Mouse (Mus musculus) ES-E14 (cell line): ENCODE measurements around the gene Gimap1. TPM values are rescaled to one million over a fixed set of nuclear protein-coding genes. Genes with fewer than 3 reads are reported as not detected.

ENCODE experiments used
- DNase-seq: peaks from one replicate; pipeline ENCODE4 v3.0.0-alpha.2; 2013; ENCODE audit warnings: low read depth, low spot score
- H3K27ac ChIP-seq: 2 replicates; pipeline ENCODE4 v1.5.1; 2012; ENCODE audit warnings: low read depth, mild to moderate bottlenecking, low read length, moderate library complexity, mixed read lengths; ENCODE audit not compliant: poor library complexity, insufficient read depth, severe bottlenecking
- H3K36me3 ChIP-seq: 2 replicates; pipeline ENCODE4 v1.6.1; 2012; ENCODE audit warnings: mild to moderate bottlenecking, low read length, moderate library complexity, mixed read lengths; ENCODE audit not compliant: control insufficient read depth, poor library complexity, insufficient read depth, severe bottlenecking
- H3K4me1 ChIP-seq, 2 experiments: fragments of 150-350 bp in 1 of 2; sonication (generic) in 1 of 2; 2 replicates each; pipeline ENCODE4 v1.6.1; 2012; ENCODE audit warnings: low read length in 2 of 2, mild to moderate bottlenecking in 1 of 2, mixed read lengths in 1 of 2; ENCODE audit not compliant: control insufficient read depth in 2 of 2, insufficient read depth in 2 of 2, poor library complexity in 1 of 2
- H3K4me3 ChIP-seq, 2 experiments: fragments of 150-350 bp in 1 of 2; sonication (generic) in 1 of 2; 2 replicates each; pipeline ENCODE4 v1.5.1; 2012; ENCODE audit warnings: low read length in 2 of 2, low read depth in 1 of 2, mild to moderate bottlenecking in 1 of 2, mixed read lengths in 1 of 2; ENCODE audit not compliant: insufficient read depth in 1 of 2, poor library complexity in 1 of 2, severe bottlenecking in 1 of 2
- H3K9ac ChIP-seq: 2 replicates; pipeline ENCODE4 v1.6.1; 2012; ENCODE audit warnings: low read depth, mild to moderate bottlenecking, low read length, mixed read lengths; ENCODE audit not compliant: poor library complexity, insufficient read depth, severe bottlenecking
- H3K9me3 ChIP-seq: fragments of 150-350 bp; sonication (generic); 2 replicates; pipeline ENCODE4 v1.6.1; 2012; ENCODE audit warnings: low read depth, mild to moderate bottlenecking, low read length; ENCODE audit not compliant: control insufficient read depth, insufficient read depth
- CHD2 ChIP-seq: IDR thresholded peaks from 2 replicates; pipeline ENCODE4 v1.6.1; 2014; ENCODE audit warnings: mild to moderate bottlenecking, low read depth, low read length, inconsistent platforms
- HCFC1 ChIP-seq: IDR thresholded peaks from 2 replicates; pipeline ENCODE4 v1.6.1; 2012; ENCODE audit warnings: low read length, inconsistent platforms, borderline replicate concordance; ENCODE audit not compliant: insufficient read depth
- MAFK ChIP-seq: IDR thresholded peaks from 2 replicates; pipeline ENCODE4 v1.6.1; 2014; ENCODE audit warnings: mild to moderate bottlenecking, low read depth, low read length, inconsistent platforms; ENCODE audit not compliant: insufficient read depth
- ZC3H11A ChIP-seq: IDR thresholded peaks from 2 replicates; pipeline ENCODE4 v1.6.1; 2012; ENCODE audit warnings: low read depth, mild to moderate bottlenecking, inconsistent platforms, low read length, borderline replicate concordance
- ZNF384 ChIP-seq: IDR thresholded peaks from 2 replicates; pipeline ENCODE4 v1.6.1; 2012; ENCODE audit warnings: low read depth, low read length, inconsistent platforms
- in situ Hi-C, 2 experiments: fragments of 600-800 bp; cut with MboI; formaldehyde crosslinking; loops; one replicate each; pipeline ENCODE4 v1.15.1; 2025; ENCODE audit warnings: low sequenced_read_pairs in 2 of 2, inconsistent platforms in 1 of 2; ENCODE audit not compliant: unreplicated experiment in 2 of 2
- total RNA-seq: library from RNA; depleted of rRNA; stranded (reverse); fragments of 300-350 nt; gene quantifications from 2 replicates; pipeline ENCODE4 v1.2.3, GENCODE M21; 2012

Gene Gimap1
- total RNA-seq, 1 experiment, result 0.58 TPM

DNA sequence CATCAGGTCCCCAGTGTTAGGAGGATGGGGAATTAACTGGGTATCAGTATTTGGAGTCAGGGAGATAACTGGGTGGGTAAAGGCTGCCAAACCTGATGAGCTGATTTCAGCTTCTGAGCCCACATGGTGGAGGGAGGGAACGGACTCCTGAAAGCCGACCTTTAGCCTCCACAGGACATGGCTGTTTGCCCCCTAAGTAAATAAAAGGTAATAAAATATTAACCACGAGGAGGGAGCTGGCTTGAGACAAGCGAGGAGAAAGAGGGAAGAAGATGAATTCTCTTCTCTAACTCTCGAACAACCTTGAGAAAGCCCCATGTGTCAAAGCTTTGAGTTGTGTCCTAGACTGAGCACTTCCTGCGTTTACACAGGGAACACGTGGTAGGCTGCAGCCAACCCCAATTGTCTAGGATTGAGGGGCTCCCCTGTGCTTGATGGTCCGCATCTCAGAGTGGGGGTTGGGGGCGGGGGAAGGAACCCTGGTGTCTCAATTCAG, 2.9 kb downstream of the Gimap1 start:
- TF ChIP-seq CHD2, result no peak
- no peak for TF ChIP-seq MAFK
- Histone ChIP-seq H3K4me3 (no peak overlapping the region), H3K27ac (no peak overlapping the region), H3K9me3 (no peaks in the 10 kb centered on the region), H3K36me3 (no peaks in the 10 kb centered on the region), H3K9ac (no peak overlapping the region), H3K4me1 (peaks cover 2 to 3% of the 10 kb centered on the region in 2 experiments; a peak in 1 of 4 replicates)
- no peak for DNase-seq
- in situ Hi-C loops, result no loop called here

DNA sequence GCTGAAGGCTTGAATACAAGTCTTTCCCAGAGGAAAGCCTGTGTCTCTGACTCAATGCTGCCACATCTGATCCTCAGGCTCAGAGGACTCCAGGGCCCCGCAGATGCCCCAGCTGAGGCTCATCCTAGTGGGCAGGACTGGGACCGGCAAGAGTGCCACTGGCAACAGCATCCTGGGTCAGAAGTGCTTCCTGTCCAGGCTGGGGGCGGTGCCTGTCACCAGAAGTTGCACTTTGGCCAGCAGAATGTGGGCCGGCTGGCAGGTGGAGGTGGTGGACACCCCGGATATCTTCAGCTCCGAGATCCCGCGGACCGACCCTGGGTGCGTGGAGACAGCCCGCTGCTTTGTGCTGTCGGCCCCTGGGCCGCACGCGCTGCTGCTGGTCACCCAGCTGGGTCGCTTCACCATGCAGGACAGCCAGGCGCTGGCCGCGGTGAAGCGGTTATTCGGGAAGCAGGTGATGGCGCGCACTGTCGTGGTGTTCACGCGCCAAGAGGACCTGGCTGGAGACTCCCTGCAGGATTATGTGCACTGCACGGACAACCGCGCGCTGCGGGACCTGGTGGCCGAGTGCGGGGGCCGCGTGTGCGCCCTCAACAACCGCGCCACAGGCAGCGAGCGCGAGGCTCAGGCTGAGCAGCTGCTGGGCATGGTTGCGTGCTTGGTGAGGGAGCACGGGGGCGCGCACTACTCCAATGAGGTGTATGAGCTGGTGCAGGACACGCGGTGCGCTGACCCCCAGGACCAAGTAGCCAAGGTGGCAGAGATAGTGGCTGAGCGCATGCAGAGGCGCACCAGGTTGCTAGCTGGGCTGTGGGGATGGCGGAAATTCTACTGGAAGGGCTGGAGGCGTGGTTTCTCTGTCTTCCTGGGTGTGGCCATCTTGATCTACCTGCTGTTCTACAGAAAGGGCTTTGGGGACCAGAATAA, 3.8 kb downstream of the Gimap1 start:
- Histone ChIP-seq H3K9me3 (no peaks in the 10 kb centered on the region), H3K9ac (peak overlapping the region; percentile 56), H3K36me3 (no peaks in the 10 kb centered on the region), H3K4me1 (peaks cover 2 to 3% of the 10 kb centered on the region in 2 experiments; a peak in 1 of 4 replicates), H3K4me3 (peak overlapping the region; percentile 79 to 80), H3K27ac (no peak overlapping the region)
- DNase-seq, result peak; percentile 26
- in situ Hi-C loops, result no loop called here
- TF ChIP-seq CHD2 (no peak), MAFK (no peak)

DNA sequence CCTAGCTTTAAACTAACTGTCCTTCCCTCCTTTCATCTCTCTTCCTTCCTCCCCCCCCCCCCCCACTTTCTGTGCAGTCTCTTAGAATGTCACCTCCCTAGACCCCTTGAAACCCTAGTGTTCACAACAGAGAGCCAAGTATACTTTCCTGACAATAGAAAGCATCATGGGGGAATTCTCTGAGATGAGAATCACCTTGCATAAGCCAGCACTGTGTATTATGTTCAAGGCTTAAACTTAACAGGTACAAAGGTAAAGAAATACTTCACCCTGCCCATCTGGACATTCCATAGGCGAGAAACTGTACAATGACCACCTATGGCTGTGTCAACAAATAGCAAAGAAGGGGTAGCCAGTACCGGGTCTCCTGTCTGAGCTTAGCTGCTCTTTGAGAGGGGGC, 6.6 kb downstream of the Gimap1 start:
- H3K36me3 ChIP-seq, result no peaks in the 10 kb centered on the region
- H3K9me3 ChIP-seq, result no peaks in the 10 kb centered on the region
- TF ChIP-seq HCFC1 (no peak), CHD2 (no peak), ZC3H11A (no peak), ZNF384 (no peak), MAFK (no peak)
- no peak overlapping the region for H3K27ac ChIP-seq
- H3K9ac ChIP-seq, result no peak overlapping the region
- no peak for DNase-seq
- no peak overlapping the region for H3K4me3 ChIP-seq
- in situ Hi-C loops, result no loop called here
- peaks cover 2 to 3% of the 10 kb centered on the region in 2 experiments; a peak in 1 of 4 replicates for H3K4me1 ChIP-seq

DNA sequence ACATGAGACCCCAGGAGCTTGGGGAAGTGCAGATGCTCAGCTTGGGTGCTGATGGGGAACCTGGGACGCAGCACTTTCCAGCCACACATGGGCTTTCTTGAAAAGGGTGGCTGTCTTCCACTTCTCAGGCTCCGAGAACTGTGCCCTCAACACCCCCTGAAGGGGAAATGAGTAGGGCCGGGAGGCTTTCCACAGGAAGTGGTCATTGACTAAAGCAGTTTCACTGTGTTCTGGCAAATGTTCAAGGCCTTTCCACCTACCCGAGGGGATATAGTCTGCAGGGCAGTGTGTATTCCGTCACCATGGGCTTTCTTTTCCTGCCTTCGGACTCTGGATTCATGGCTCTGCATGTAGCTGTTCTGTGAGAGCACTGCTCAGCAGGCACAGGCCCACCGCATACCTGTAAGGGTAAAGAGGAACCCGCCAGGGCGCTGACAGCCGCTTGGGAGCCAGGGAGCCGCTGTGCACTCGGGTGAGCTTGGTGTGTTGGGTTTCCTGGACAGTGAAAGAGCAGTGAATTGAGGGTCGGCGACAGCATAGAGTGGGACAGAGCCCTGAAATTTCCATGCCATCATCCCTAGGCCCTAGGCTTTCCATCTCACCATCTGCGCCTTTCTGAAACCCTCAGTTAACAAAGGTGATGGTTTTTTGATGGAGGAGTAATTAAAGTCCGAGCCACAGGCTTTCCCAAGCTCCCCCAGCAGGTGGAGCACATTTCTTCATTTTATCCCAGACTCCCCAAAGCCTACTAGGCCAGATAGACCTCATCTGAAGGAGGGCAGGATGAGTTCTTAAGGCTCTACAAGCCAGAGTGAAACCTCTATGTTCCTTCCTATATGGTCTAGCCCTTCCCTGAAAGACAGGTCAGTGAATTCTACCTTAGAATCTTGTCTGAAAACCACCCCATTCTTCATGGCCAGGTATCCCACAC, 7.4 kb downstream of the Gimap1 start, which contains the start of gene Gimap5:
Gene Gimap5 (plus strand): TSS at position 239 of the 931 bp plus-strand sequence.
- Histone ChIP-seq H3K36me3 (no peaks in the 10 kb centered on the region), H3K4me1 (peaks cover under 1 to 3% of the 10 kb centered on the region in 2 experiments; a peak in 1 of 4 replicates), H3K4me3 (peak within 1 kb of the TSS; percentile 3 to 10; a peak in 2 of 4 replicates), H3K27ac (no peak within 1 kb of the TSS), H3K9me3 (no peaks in the 10 kb centered on the region), H3K9ac (no peak within 1 kb of the TSS)
- DNase-seq, result peak; percentile 56
- in situ Hi-C loops, result no loop called here
- TF ChIP-seq HCFC1, result no peak
- no peak for TF ChIP-seq CHD2
- no peak for TF ChIP-seq ZNF384
- TF ChIP-seq MAFK, result no peak
- no peak for TF ChIP-seq ZC3H11A
